Mouse (Mus musculus): ENCODE data around the gene Mark3.

DNA sequence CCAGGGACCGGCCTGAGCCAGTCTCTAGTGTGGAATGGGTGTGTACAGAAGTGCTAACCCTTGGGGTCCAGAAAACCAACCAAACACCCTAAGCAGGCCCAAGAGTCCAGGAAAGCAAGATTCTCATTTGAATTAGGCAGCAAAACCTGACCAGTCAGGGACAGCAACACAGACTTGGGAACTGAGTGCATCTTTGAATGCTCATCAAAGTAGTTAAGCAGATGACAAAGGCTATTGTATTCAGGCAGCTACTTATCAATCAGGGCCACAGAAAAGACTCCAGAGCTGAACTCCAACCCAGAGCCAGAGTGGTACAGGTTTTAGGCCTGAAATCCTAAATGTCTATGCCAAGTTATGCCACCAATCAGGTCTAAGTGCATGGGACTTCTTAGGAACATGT is 86.3 kb downstream of the Mark3 start:
- TF ChIP-seq CTCF (IDR thresholded peaks at IDR 0.05; ENCODE audit: insufficient read depth, low read depth, low read length) (no peak), POLR2A (IDR thresholded peaks at IDR 0.05; ENCODE audit: insufficient read depth, low read depth, low read length) (no peak)

Measured in olfactory bulb, adult 2 months (tissue).